Mouse (Mus musculus): ENCODE measurements around the gene Gucy2g.

DNA sequence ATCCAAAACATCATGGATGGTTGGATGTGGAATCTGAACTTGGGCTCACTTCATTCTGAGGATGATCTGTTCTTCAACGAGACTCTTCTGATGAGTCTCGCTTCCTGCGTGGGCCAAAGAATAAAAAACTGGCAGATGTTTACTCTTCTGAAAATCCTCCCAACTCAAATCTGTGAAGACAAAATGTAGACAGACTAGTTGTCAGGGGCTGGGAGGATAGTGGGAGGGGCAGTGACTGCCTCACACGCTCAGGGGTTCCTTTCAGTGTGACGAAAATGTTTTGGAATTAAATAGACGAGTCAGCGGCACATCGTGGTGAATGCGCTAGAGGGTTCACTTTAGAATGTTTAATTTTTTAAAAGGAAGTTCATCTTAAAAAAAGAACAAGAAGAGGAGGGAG lies 15.1 kb upstream of the Gucy2g start:
- TF ChIP-seq CTCF (IDR thresholded peaks at IDR 0.05; ENCODE audit: low read depth) (no peak), EP300 (IDR thresholded peaks at IDR 0.05; ENCODE audit: low read depth) (no peak)
